Mouse (Mus musculus) CD4-positive, CD25-positive, alpha-beta regulatory T cell, adult 4 months (primary cell): ENCODE results near the gene Mamdc2. TPM values are rescaled to one million over a fixed set of nuclear protein-coding genes. Genes with fewer than 3 reads are reported as not detected.

Source experiments
- ATAC-seq: one replicate; pipeline ENCODE4 v1.8.0; 2017
- polyA plus RNA-seq, 2 experiments: library from polyadenylated mRNA; unstranded; fragments of 100-300 nt; shearing (Covaris generic); gene quantifications; one replicate each; pipeline ENCODE4 v1.2.1; 2017

The Mamdc2 gene
- polyA plus RNA-seq, 2 experiments from 2014 or later = not detected

GRCm38 (mm10) chr19:23434433-23434832, 13.8 kb downstream of the Mamdc2 start:
- ATAC-seq = no peak

GRCm38 (mm10) chr19:23417668-23418067, 30.6 kb downstream of the Mamdc2 start:
- ATAC-seq = no peak

GRCm38 (mm10) chr19:23410800-23411199, 37.4 kb downstream of the Mamdc2 start:
- ATAC-seq = no peak

GRCm38 (mm10) chr19:23410328-23410727, 37.9 kb downstream of the Mamdc2 start:
- ATAC-seq = no peak

- ATAC-seq = no peak
These were observed 46.6 kb downstream of the Mamdc2 start for GRCm38 (mm10) chr19:23401469-23402135.

- no peak for ATAC-seq
These were observed 47.8 kb downstream of the Mamdc2 start for GRCm38 (mm10) chr19:23400485-23400884.

GRCm38 (mm10) chr19:23395956-23396355, 52.3 kb downstream of the Mamdc2 start:
- no peak for ATAC-seq

- ATAC-seq = no peak
These were observed 53.6 kb downstream of the Mamdc2 start for GRCm38 (mm10) chr19:23394597-23394996.

GRCm38 (mm10) chr19:23388862-23389272, 59.4 kb downstream of the Mamdc2 start:
- no peak for ATAC-seq

GRCm38 (mm10) chr19:23388083-23388861, 60.0 kb downstream of the Mamdc2 start:
- ATAC-seq = no peak

GRCm38 (mm10) chr19:23382396-23382795, 65.8 kb downstream of the Mamdc2 start:
- no peak for ATAC-seq

- ATAC-seq = no peak
These were observed 67.3 kb downstream of the Mamdc2 start for GRCm38 (mm10) chr19:23380968-23381367.

GRCm38 (mm10) chr19:23379752-23380504, 68.3 kb downstream of the Mamdc2 start:
- no peak for ATAC-seq

GRCm38 (mm10) chr19:23376536-23377201, 71.6 kb downstream of the Mamdc2 start:
- ATAC-seq = no peak

- ATAC-seq = no peak
These were observed 73.1 kb downstream of the Mamdc2 start for GRCm38 (mm10) chr19:23374941-23375656.

- no peak for ATAC-seq
These were observed 74.5 kb downstream of the Mamdc2 start for GRCm38 (mm10) chr19:23373728-23374127.

GRCm38 (mm10) chr19:23373287-23373686, 75.0 kb downstream of the Mamdc2 start:
- no peak for ATAC-seq

GRCm38 (mm10) chr19:23369275-23369674, 79.0 kb downstream of the Mamdc2 start:
- ATAC-seq = no peak

GRCm38 (mm10) chr19:23362006-23362405, 86.2 kb downstream of the Mamdc2 start:
- no peak for ATAC-seq

GRCm38 (mm10) chr19:23361124-23361523, 87.1 kb downstream of the Mamdc2 start:
- no peak for ATAC-seq

- no peak for ATAC-seq
These were observed 87.7 kb downstream of the Mamdc2 start for GRCm38 (mm10) chr19:23360536-23360935.

GRCm38 (mm10) chr19:23357253-23357652, 91.0 kb downstream of the Mamdc2 start:
- ATAC-seq = no peak
